Mouse (Mus musculus) MEL (cell line): ENCODE results near the gene Cpeb4. TPM values are rescaled to one million over a fixed set of nuclear protein-coding genes. Genes with fewer than 3 reads are reported as not detected.

Experiments
- DNase-seq: peaks from one replicate; pipeline ENCODE4 v3.0.0; 2011; ENCODE audit warnings: low read depth, low spot score
- H3K27ac ChIP-seq: 2 replicates; pipeline ENCODE4 v1.5.1; 2012; ENCODE audit warnings: low read depth, mild to moderate bottlenecking, control low read depth, low read length, moderate library complexity; ENCODE audit not compliant: control insufficient read depth
- H3K27me3 ChIP-seq, 2 experiments: fragments of 150-350 bp in 1 of 2; sonication (generic) in 1 of 2; 2 replicates each; pipeline ENCODE4 v1.6.1; 2012; ENCODE audit warnings: low read length in 2 of 2, mild to moderate bottlenecking in 2 of 2, improper control_type of control experiment in 1 of 2, moderate library complexity in 1 of 2; ENCODE audit not compliant: insufficient read depth in 2 of 2, control insufficient read depth in 1 of 2
- H3K36me3 ChIP-seq, 2 experiments: 2 replicates each; pipeline ENCODE4 v1.6.1; 2012 to 2014; ENCODE audit warnings: low read length in 2 of 2, improper control_type of control experiment in 1 of 2, inconsistent platforms in 1 of 2, mild to moderate bottlenecking in 1 of 2; ENCODE audit not compliant: insufficient read depth in 2 of 2, control insufficient read depth in 1 of 2
- H3K4me1 ChIP-seq, 2 experiments: fragments of 150-350 bp in 1 of 2; sonication (generic) in 1 of 2; 2 replicates each; pipeline ENCODE4 v1.6.1; 2012; ENCODE audit warnings: low read length in 2 of 2, improper control_type of control experiment in 1 of 2, mild to moderate bottlenecking in 1 of 2; ENCODE audit not compliant: insufficient read depth in 2 of 2, control insufficient read depth in 1 of 2
- H3K4me3 ChIP-seq, 2 experiments: fragments of 150-350 bp in 1 of 2; sonication (generic) in 1 of 2; 2 replicates each; pipeline ENCODE4 v1.5.1; 2012; ENCODE audit warnings: low read depth in 2 of 2, low read length in 2 of 2, mild to moderate bottlenecking in 2 of 2, moderate library complexity in 2 of 2, control low read depth in 1 of 2, improper control_type of control experiment in 1 of 2; ENCODE audit not compliant: control insufficient read depth in 1 of 2, insufficient read depth in 1 of 2
- H3K79me2 ChIP-seq: 2 replicates; pipeline ENCODE4 v1.6.1; 2012; ENCODE audit warnings: mild to moderate bottlenecking, low read length, moderate library complexity; ENCODE audit not compliant: control insufficient read depth, poor library complexity, insufficient read depth
- H3K9ac ChIP-seq: 2 replicates; pipeline ENCODE4 v1.6.1; 2012; ENCODE audit warnings: low read depth, mild to moderate bottlenecking, control low read depth, low read length, moderate library complexity; ENCODE audit not compliant: control insufficient read depth, poor library complexity, severe bottlenecking
- H3K9me3 ChIP-seq: fragments of 150-350 bp; sonication (generic); replicated peaks from 2 replicates; pipeline ENCODE4 v1.6.1; 2012; ENCODE audit warnings: mild to moderate bottlenecking, low read length, improper control_type of control experiment, moderate library complexity; ENCODE audit not compliant: insufficient read depth
- CHD2 ChIP-seq: IDR thresholded peaks from 2 replicates; pipeline ENCODE4 v1.6.1; 2011; ENCODE audit warnings: low read length, improper control_type of control experiment
- CTCF ChIP-seq, 3 experiments: IDR thresholded peaks in 2 of 3; conservative IDR thresholded peaks in 1 of 3; 2 replicates each; pipeline ENCODE4 v1.5.1; 2011 to 2012; ENCODE audit warnings: low read length in 3 of 3, low read depth in 2 of 3, mild to moderate bottlenecking in 2 of 3, improper control_type of control experiment in 1 of 3, inconsistent platforms in 1 of 3, mixed read lengths in 1 of 3, moderate library complexity in 1 of 3; ENCODE audit not compliant: control insufficient read depth in 1 of 3, insufficient read depth in 1 of 3, poor library complexity in 1 of 3, severe bottlenecking in 1 of 3
- E2F4 ChIP-seq: IDR thresholded peaks from 2 replicates; pipeline ENCODE4 v1.6.1; 2011; ENCODE audit warnings: low read depth, low read length, improper control_type of control experiment, borderline replicate concordance
- ELF1 ChIP-seq: IDR thresholded peaks from 2 replicates; pipeline ENCODE4 v1.6.1; 2014; ENCODE audit warnings: low read depth, mild to moderate bottlenecking, inconsistent platforms, low read length, improper control_type of control experiment, moderate library complexity
- EP300 ChIP-seq, 2 experiments: IDR thresholded peaks; 2 replicates each; pipeline ENCODE4 v1.6.1; 2011; ENCODE audit warnings: improper control_type of control experiment in 2 of 2, low read length in 2 of 2, low read depth in 1 of 2, mild to moderate bottlenecking in 1 of 2
- GABPA ChIP-seq: IDR thresholded peaks from 2 replicates; pipeline ENCODE4 v1.6.1; 2012; ENCODE audit warnings: low read depth, mild to moderate bottlenecking, inconsistent platforms, low read length, improper control_type of control experiment, moderate library complexity
- JUND ChIP-seq: IDR thresholded peaks from 2 replicates; pipeline ENCODE4 v1.6.1; 2011; ENCODE audit warnings: low read depth, mild to moderate bottlenecking, improper control_type of control experiment, low read length
- KAT2A ChIP-seq: conservative IDR thresholded peaks from 2 replicates; pipeline ENCODE4 v1.6.1; 2012; ENCODE audit warnings: low read depth, low read length, improper control_type of control experiment, inconsistent platforms
- MAX ChIP-seq: IDR thresholded peaks from 2 replicates; pipeline ENCODE4 v1.6.1; 2011; ENCODE audit warnings: low read length, improper control_type of control experiment
- MAZ ChIP-seq: IDR thresholded peaks from 2 replicates; pipeline ENCODE4 v1.6.1; 2012; ENCODE audit warnings: low read depth, mild to moderate bottlenecking, inconsistent platforms, low read length, improper control_type of control experiment
- MXI1 ChIP-seq: IDR thresholded peaks from 2 replicates; pipeline ENCODE4 v1.6.1; 2011; ENCODE audit warnings: mild to moderate bottlenecking, low read depth, low read length, improper control_type of control experiment
- NELFE ChIP-seq: IDR thresholded peaks from 2 replicates; pipeline ENCODE4 v1.6.1; 2011; ENCODE audit warnings: low read depth, low read length, improper control_type of control experiment
- NRF1 ChIP-seq: IDR thresholded peaks from 2 replicates; pipeline ENCODE4 v1.6.1; 2014; ENCODE audit warnings: low read depth, mild to moderate bottlenecking, inconsistent platforms, low read length, improper control_type of control experiment, moderate library complexity; ENCODE audit not compliant: poor library complexity, insufficient read depth, severe bottlenecking
- POLR2A ChIP-seq, 2 experiments: IDR thresholded peaks; 2 replicates each; pipeline ENCODE4 v1.6.1; 2011 to 2012; ENCODE audit warnings: low read length in 2 of 2, mild to moderate bottlenecking in 2 of 2, control low read depth in 1 of 2, improper control_type of control experiment in 1 of 2, low read depth in 1 of 2, moderate library complexity in 1 of 2; ENCODE audit not compliant: control insufficient read depth in 1 of 2, insufficient read depth in 1 of 2, poor library complexity in 1 of 2
- POLR2AphosphoS5 ChIP-seq: IDR thresholded peaks from 2 replicates; pipeline ENCODE4 v1.6.1; 2012; ENCODE audit warnings: low read depth, borderline replicate concordance, mild to moderate bottlenecking, inconsistent platforms, low read length, moderate library complexity, mixed read lengths
- RAD21 ChIP-seq: IDR thresholded peaks from 2 replicates; pipeline ENCODE4 v1.6.1; 2011; ENCODE audit warnings: mild to moderate bottlenecking, low read depth, low read length, improper control_type of control experiment
- SMC3 ChIP-seq: IDR thresholded peaks from 2 replicates; pipeline ENCODE4 v1.6.1; 2011; ENCODE audit warnings: low read depth, low read length, improper control_type of control experiment
- TBP ChIP-seq: IDR thresholded peaks from 2 replicates; pipeline ENCODE4 v1.8.0; 2011; ENCODE audit warnings: low read depth, low read length, improper control_type of control experiment
- TCF12 ChIP-seq: IDR thresholded peaks from 2 replicates; pipeline ENCODE4 v1.6.1; 2014; ENCODE audit warnings: low read depth, mild to moderate bottlenecking, inconsistent platforms, low read length, improper control_type of control experiment, moderate library complexity
- USF2 ChIP-seq, 2 experiments: IDR thresholded peaks; 2 replicates each; pipeline ENCODE4 v1.6.1; 2011 to 2012; ENCODE audit warnings: improper control_type of control experiment in 2 of 2, low read length in 2 of 2, borderline replicate concordance in 1 of 2, inconsistent platforms in 1 of 2, low read depth in 1 of 2, mild to moderate bottlenecking in 1 of 2; ENCODE audit not compliant: insufficient read depth in 1 of 2
- ZC3H11A ChIP-seq: IDR thresholded peaks from 2 replicates; pipeline ENCODE4 v1.6.1; 2012; ENCODE audit warnings: low read depth, mild to moderate bottlenecking, inconsistent platforms, low read length, improper control_type of control experiment
- ZKSCAN1 ChIP-seq: IDR thresholded peaks from 2 replicates; pipeline ENCODE4 v1.6.1; 2012; ENCODE audit warnings: low read depth, mild to moderate bottlenecking, inconsistent platforms, low read length, improper control_type of control experiment, moderate library complexity
- ZMIZ1 ChIP-seq: IDR thresholded peaks from 2 replicates; pipeline ENCODE4 v1.6.1; 2012; ENCODE audit warnings: low read depth, mild to moderate bottlenecking, inconsistent platforms, low read length, improper control_type of control experiment, moderate library complexity
- ZNF384 ChIP-seq: IDR thresholded peaks from 2 replicates; pipeline ENCODE4 v1.6.1; 2012; ENCODE audit warnings: low read depth, mild to moderate bottlenecking, inconsistent platforms, low read length, improper control_type of control experiment
- polyA plus RNA-seq, 2 experiments: library from polyadenylated mRNA; stranded (reverse) in 1 of 2; unstranded in 1 of 2; fragments of >175 nt in 1 of 2; fragments of >200 nt in 1 of 2; gene quantifications; 2 replicates each; pipeline versions ENCODE4 v1.2.1 to v1.2.4; 2012; ENCODE audit warnings: low replicate concordance in 2 of 2, low read depth in 1 of 2; ENCODE audit not compliant: insufficient read length in 2 of 2, insufficient read depth in 1 of 2, missing spikeins in 1 of 2
- total RNA-seq: library from RNA; depleted of rRNA; stranded (reverse); fragments of 300-350 nt; gene quantifications from 2 replicates; pipeline ENCODE4 v1.2.3, GENCODE M21; 2012

The Cpeb4 gene
- total and polyA plus RNA-seq, 3 experiments = 3.8 to 4.9 TPM; not detected in 1

- DNase-seq = no peak
- Histone ChIP-seq H3K9ac (no peak overlapping the region), H3K27ac (no peak overlapping the region), H3K27me3 (no peaks in the 10 kb centered on the region), H3K4me3 (no peak overlapping the region), H3K79me2 (no peaks in the 10 kb centered on the region), H3K9me3 (no peaks in the 10 kb centered on the region), H3K36me3 (peaks cover 0 to 2% of the 10 kb centered on the region in 2 experiments; a peak in 2 of 4 replicates), H3K4me1 (no peaks in the 10 kb centered on the region)
- TF ChIP-seq KAT2A (no peak), ZKSCAN1 (no peak), TCF12 (no peak), SMC3 (no peak), GABPA (no peak), USF2 (IDR thresholded peaks at IDR 0.05; ENCODE audit: borderline replicate concordance in 1 of 2, insufficient read depth in 1 of 2, low read depth in 1 of 2, low read length in 2 of 2) (no peak), ZNF384 (no peak), RAD21 (no peak), ELF1 (no peak), E2F4 (no peak), CHD2 (no peak), MAX (no peak), POLR2A (IDR thresholded peaks at IDR 0.05; ENCODE audit: control insufficient read depth in 1 of 2, insufficient read depth in 1 of 2, low read depth in 1 of 2, low read length in 2 of 2, poor library complexity in 1 of 2) (no peak), MXI1 (no peak), EP300 (IDR thresholded peaks at IDR 0.05; ENCODE audit: low read depth in 1 of 2, low read length in 2 of 2) (no peak), NELFE (no peak), JUND (no peak), MAZ (no peak), CTCF (IDR thresholded peaks at IDR 0.05 in 2 of 3, conservative IDR thresholded peaks at IDR 0.05 in 1 of 3; ENCODE audit: control insufficient read depth in 1 of 3, insufficient read depth in 1 of 3, low read depth in 2 of 3, low read length in 3 of 3, poor library complexity in 1 of 3, severe bottlenecking in 1 of 3) (no peak)
Observed at GRCm38 (mm10) chr11:31930051-31930450, 58.0 kb downstream of the Cpeb4 start.

GRCm38 (mm10) chr11:31935652-31936051, 63.6 kb downstream of the Cpeb4 start:
- H3K36me3 ChIP-seq = peaks cover 0 to 2% of the 10 kb centered on the region in 2 experiments; a peak in 2 of 4 replicates
- H3K27ac ChIP-seq = no peak overlapping the region
- no peaks in the 10 kb centered on the region for H3K9me3 ChIP-seq
- H3K9ac ChIP-seq = no peak overlapping the region
- H3K79me2 ChIP-seq = no peaks in the 10 kb centered on the region
- H3K4me3 ChIP-seq = no peak overlapping the region
- no peaks in the 10 kb centered on the region for H3K27me3 ChIP-seq
- TF ChIP-seq TCF12 (no peak), TBP (no peak), KAT2A (no peak), NRF1 (no peak), ZMIZ1 (no peak), POLR2AphosphoS5 (no peak), ZC3H11A (no peak)
- no peaks in the 10 kb centered on the region for H3K4me1 ChIP-seq
- DNase-seq = no peak
